Mouse (Mus musculus): Measurements from ENCODE around the gene Epb41l2.

DNA sequence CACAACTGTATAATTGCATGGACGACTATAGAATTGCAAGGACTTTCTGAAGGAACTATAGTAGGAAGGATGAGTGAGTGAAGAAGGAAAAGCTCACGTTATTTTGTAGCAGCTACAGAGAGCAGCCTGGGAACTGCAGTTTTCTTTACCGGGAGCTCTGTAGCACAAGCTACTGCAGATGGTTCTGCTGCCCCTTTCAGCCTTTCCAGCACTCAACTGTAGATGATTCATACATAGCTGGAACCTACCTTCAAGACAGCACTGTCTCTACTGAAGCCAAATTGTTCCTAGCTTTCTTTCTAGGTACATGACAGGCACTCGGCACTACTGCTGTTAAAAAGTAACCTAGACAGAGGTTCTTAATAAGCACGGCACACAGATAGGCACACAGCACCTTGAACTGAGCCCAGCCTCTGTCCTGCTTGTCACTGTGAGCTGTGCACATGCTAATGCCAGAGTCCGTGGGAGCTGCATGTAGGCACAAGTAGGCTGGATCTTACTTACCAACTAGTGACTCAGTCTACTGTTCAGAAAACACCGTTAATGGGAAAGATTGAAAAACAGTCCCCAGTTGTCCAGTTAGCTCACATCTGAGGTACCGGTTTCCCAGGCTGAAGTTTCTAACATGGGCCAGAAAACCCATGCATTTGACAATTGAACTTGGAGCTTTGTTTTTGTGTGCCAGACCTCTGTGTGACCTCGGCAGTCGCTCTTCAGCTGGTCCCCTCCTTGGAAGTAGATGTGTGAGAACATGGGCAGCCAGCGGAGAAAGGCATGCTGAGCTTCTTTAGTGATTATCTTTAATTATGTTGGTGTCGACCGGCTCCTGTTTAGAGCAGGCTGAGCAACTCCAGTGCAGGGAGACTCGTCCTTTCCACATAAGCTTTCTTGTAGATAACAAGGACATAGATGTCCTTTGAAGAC is 38.4 kb downstream of the Epb41l2 start:
- TF ChIP-seq POLR2A (IDR thresholded peaks at IDR 0.05; ENCODE audit: low read depth, low read length) (no peak), CTCF (IDR thresholded peaks at IDR 0.05; ENCODE audit: extremely low read depth, insufficient read depth, insufficient read length, insufficient replicate concordance) (no peak)

Measured in spleen, adult 2 months (tissue).